Mouse (Mus musculus): ENCODE measurements around the gene Rab11fip3. TPM values are rescaled to one million over a fixed set of nuclear protein-coding genes. Genes with fewer than 3 reads are reported as not detected.

Gene Rab11fip3
- polyA plus RNA-seq, 1 experiment, result 454 TPM

DNA sequence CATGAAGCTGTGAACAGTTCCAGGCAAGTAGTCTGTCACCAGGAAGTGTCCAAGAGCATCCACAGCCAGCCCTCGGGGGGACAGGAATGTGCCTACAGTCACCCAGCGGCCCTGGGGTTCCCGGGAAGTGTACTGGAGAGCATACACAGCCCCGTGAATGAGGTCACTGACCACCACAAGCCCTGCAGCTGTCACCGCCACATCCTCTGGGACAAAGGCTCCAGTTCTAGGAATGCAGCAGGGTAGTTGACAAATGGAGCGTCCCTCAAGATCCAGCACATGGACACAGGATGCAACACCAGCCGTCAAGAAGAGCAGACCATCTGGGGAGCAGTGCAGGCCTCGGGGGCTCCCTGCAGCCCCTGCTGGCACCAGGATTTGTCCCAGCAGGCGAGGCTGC, 125.6 kb downstream of the Rab11fip3 start:
- Histone ChIP-seq H3K27ac (ENCODE audit: insufficient read depth, low read depth, low read length) (no peak overlapping the region), H3K4me1 (ENCODE audit: control insufficient read depth, insufficient read depth, low read length) (peaks cover 12% of the 10 kb centered on the region; the same call in 1 of the 2 replicates), H3K36me3 (ENCODE audit: control insufficient read depth, insufficient read depth, low read length) (no peaks in the 10 kb centered on the region), H3K4me3 (ENCODE audit: insufficient read depth, low read depth, low read length) (no peak overlapping the region), H3K27me3 (replicated peaks; ENCODE audit: control insufficient read depth, insufficient read depth, low read length) (no peaks in the 10 kb centered on the region)
- no peak for DNase-seq
- 81% methylated on average over 9 of the region's 9 CpGs for WGBS
- TF ChIP-seq POLR2A (IDR thresholded peaks at IDR 0.05; ENCODE audit: low read depth, low read length) (no peak), CTCF (conservative IDR thresholded peaks at IDR 0.05; ENCODE audit: insufficient read depth, insufficient read length, low read depth, low read length) (no peak)

DNA sequence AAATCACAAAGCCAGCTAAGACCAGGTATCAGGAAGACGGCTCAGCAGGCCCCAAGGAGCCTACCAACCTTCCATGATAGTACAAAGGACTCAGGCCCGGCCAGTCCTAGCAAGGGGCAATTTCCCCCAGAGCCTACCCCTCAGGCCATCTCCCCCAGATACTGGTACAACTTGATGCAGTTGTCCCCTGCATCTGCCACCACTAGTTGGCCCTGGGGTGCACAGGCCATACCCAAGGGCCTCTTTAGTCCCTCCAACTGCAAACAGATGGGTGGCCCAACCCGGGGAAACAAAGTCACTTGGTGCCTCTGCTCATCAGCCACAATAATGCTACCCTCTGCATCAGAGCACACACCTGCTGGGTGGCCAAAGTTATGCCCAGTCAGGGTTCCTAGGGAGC, 126.1 kb downstream of the Rab11fip3 start:
- WGBS, result 88% methylated on average over 3 of the region's 3 CpGs
- no peaks in the 10 kb centered on the region for H3K27me3 ChIP-seq (replicated peaks; ENCODE audit: control insufficient read depth, insufficient read depth, low read length)
- peaks cover 12% of the 10 kb centered on the region; the same call in 1 of the 2 replicates for H3K4me1 ChIP-seq (ENCODE audit: control insufficient read depth, insufficient read depth, low read length)
- TF ChIP-seq POLR2A (IDR thresholded peaks at IDR 0.05; ENCODE audit: low read depth, low read length) (no peak), CTCF (conservative IDR thresholded peaks at IDR 0.05; ENCODE audit: insufficient read depth, insufficient read length, low read depth, low read length) (no peak)
- DNase-seq, result no peak
- no peak overlapping the region for H3K27ac ChIP-seq (ENCODE audit: insufficient read depth, low read depth, low read length)
- no peak overlapping the region for H3K4me3 ChIP-seq (ENCODE audit: insufficient read depth, low read depth, low read length)
- no peaks in the 10 kb centered on the region for H3K36me3 ChIP-seq (ENCODE audit: control insufficient read depth, insufficient read depth, low read length)

DNA sequence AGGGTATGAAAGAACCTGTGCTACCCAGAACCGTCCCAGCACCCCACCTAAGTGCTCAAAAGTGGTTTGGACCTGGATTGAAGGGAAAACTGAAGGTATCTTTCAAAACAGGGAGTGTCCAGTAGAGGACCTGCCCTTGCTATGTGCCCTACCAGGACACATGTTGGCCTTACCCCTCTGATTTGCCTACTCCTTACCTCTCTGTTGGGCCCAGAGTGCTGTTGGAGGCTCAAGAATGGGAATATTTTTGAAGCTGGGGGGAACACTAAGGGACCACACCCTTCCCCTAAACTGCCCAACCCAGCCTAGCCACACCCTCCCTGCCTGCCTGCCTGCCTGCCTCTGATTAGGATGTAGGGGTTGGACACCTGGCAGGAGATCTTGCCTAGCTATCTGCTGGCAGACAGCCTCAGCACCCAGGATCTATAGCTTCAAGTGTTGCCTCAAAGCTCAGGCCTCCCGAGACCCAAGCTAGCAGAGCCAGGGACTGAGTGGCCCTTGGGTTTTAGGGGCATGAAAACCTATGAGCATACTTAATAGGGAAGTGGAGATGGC, 126.7 kb downstream of the Rab11fip3 start:
- DNase-seq, result no peak
- no peaks in the 10 kb centered on the region for H3K36me3 ChIP-seq (ENCODE audit: control insufficient read depth, insufficient read depth, low read length)
- H3K27ac ChIP-seq (ENCODE audit: insufficient read depth, low read depth, low read length), result peak overlapping the region; percentile 94; the same call in 1 of the 2 replicates
- no peak overlapping the region for H3K4me3 ChIP-seq (ENCODE audit: insufficient read depth, low read depth, low read length)
- peaks cover 12% of the 10 kb centered on the region; the same call in 1 of the 2 replicates for H3K4me1 ChIP-seq (ENCODE audit: control insufficient read depth, insufficient read depth, low read length)
- 80% methylated on average over 2 of the region's 2 CpGs for WGBS
- TF ChIP-seq CTCF (conservative IDR thresholded peaks at IDR 0.05; ENCODE audit: insufficient read depth, insufficient read length, low read depth, low read length) (no peak), POLR2A (IDR thresholded peaks at IDR 0.05; ENCODE audit: low read depth, low read length) (no peak)
- no peaks in the 10 kb centered on the region for H3K27me3 ChIP-seq (replicated peaks; ENCODE audit: control insufficient read depth, insufficient read depth, low read length)

DNA sequence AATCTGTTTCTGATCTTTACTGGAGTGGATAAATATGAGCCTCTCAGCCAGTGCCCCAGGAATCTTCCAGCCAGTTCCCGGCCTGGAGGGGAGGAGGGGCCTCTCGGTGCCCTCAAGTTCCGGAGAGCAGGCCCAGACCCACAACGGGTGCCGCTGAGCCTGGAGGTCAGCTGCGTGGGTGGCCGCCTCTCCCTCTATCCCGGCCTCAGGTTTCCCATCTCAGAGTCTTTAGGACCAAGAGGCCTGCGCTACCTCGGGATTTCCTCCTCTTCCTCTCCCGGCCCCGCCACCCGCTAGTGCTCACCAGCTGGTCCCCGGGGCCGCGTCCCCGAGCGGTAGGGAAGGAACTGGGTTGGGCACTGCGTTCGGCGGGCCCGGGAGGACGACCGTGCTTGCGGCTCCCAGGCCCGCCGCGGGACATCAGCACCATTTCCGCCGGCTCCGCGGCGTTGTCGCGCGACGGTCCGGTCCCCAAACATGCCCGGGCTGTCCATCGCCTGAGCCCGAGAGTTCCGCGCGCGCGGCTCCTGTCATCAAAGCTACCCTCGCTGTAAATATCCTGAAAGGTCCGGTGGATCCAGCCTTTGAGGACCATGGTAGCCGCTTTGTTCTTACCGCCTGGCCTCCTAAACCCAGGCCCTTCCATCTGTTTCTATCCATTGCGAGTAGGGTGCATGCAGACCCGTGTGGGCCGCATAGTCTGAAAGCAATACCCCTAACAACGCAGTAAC, 127.7 kb downstream of the Rab11fip3 start:
- DNase-seq, result peak; percentile 84

More for the DNA sequence above, 127.7 kb downstream of the Rab11fip3 start:
- no peaks in the 10 kb centered on the region for H3K27me3 ChIP-seq (replicated peaks; ENCODE audit: control insufficient read depth, insufficient read depth, low read length)
- peaks cover 12% of the 10 kb centered on the region; the same call in 1 of the 2 replicates for H3K4me1 ChIP-seq (ENCODE audit: control insufficient read depth, insufficient read depth, low read length)
- peak overlapping the region; percentile 94 for H3K27ac ChIP-seq (ENCODE audit: insufficient read depth, low read depth, low read length)
- no peaks in the 10 kb centered on the region for H3K36me3 ChIP-seq (ENCODE audit: control insufficient read depth, insufficient read depth, low read length)
- no peak for TF ChIP-seq CTCF (conservative IDR thresholded peaks at IDR 0.05; ENCODE audit: insufficient read depth, insufficient read length, low read depth, low read length)
- TF ChIP-seq POLR2A (IDR thresholded peaks at IDR 0.05; ENCODE audit: low read depth, low read length), result peak; percentile 20
- WGBS, result 2% methylated on average over 54 of the region's 54 CpGs
- peak overlapping the region; percentile 91 for H3K4me3 ChIP-seq (ENCODE audit: insufficient read depth, low read depth, low read length)

Other genes starting within 250 kb of the Rab11fip3 start
- gene Wdr24, start 245.9 kb downstream of the Rab11fip3 start, polyA plus RNA-seq (2012; rRNA removed), result 34.9 and 42.1 TPM in 2 replicates
- 132 and 139 TPM in 2 replicates for gene Jmjd8, start 240.7 kb downstream of the Rab11fip3 start, polyA plus RNA-seq (2012; rRNA removed)
- gene Stub1, start 236.2 kb downstream of the Rab11fip3 start, polyA plus RNA-seq (2012; rRNA removed), result 140 and 144 TPM in 2 replicates
- gene Rhbdl1, start 232.3 kb downstream of the Rab11fip3 start, polyA plus RNA-seq (2012; rRNA removed), result 9.2 and 13.9 TPM in 2 replicates
- 26.3 and 50.3 TPM in 2 replicates for gene Gm20683, start 227.8 kb downstream of the Rab11fip3 start, polyA plus RNA-seq (2012; rRNA removed)
- gene Rhot2, start 224.7 kb downstream of the Rab11fip3 start, polyA plus RNA-seq (2012; rRNA removed), result 133 and 147 TPM in 2 replicates
- 23.8 and 25.5 TPM in 2 replicates for gene Wdr90, start 208.1 kb downstream of the Rab11fip3 start, polyA plus RNA-seq (2012; rRNA removed)
- 258 and 286 TPM in 2 replicates for gene Mcrip2, start 200.8 kb downstream of the Rab11fip3 start, polyA plus RNA-seq (2012; rRNA removed)
- 509 and 656 TPM in 2 replicates for gene Mettl26, start 194.5 kb downstream of the Rab11fip3 start, polyA plus RNA-seq (2012; rRNA removed)
- gene Wfikkn1, start 188.7 kb downstream of the Rab11fip3 start, polyA plus RNA-seq (2012; rRNA removed), result 0.31 and 0.42 TPM in 2 replicates
- gene Rab40c, start 149.8 kb downstream of the Rab11fip3 start, polyA plus RNA-seq (2012; rRNA removed), result 31.3 and 34.8 TPM in 2 replicates
- gene Pigq, start 124.6 kb downstream of the Rab11fip3 start, polyA plus RNA-seq (2012; rRNA removed), result 236 and 270 TPM in 2 replicates
- 16.0 and 21.0 TPM in 2 replicates for gene Nhlrc4, start 124.6 kb downstream of the Rab11fip3 start, polyA plus RNA-seq (2012; rRNA removed)
- 7.2 and 8.3 TPM in 2 replicates for gene A930017K11Rik, start 117.0 kb downstream of the Rab11fip3 start, polyA plus RNA-seq (2012; rRNA removed)
- gene Capn15, start 83.8 kb downstream of the Rab11fip3 start, polyA plus RNA-seq (2012; rRNA removed), result 24.0 and 31.6 TPM in 2 replicates
- gene Decr2, start 20.8 kb upstream of the Rab11fip3 start, polyA plus RNA-seq (2012; rRNA removed), result 63.0 and 74.9 TPM in 2 replicates
- gene Nme4, start 26.0 kb upstream of the Rab11fip3 start, polyA plus RNA-seq (2012; rRNA removed), result 36.2 and 45.6 TPM in 2 replicates
- 431 and 538 TPM in 2 replicates for gene Tmem8, start 43.7 kb upstream of the Rab11fip3 start, polyA plus RNA-seq (2012; rRNA removed)
- gene Mrpl28, start 53.9 kb upstream of the Rab11fip3 start, polyA plus RNA-seq (2012; rRNA removed), result 130 and 137 TPM in 2 replicates
- gene Axin1, start 69.1 kb upstream of the Rab11fip3 start, polyA plus RNA-seq (2012; rRNA removed), result 16.3 and 18.5 TPM in 2 replicates
- 0.20 and 0.37 TPM in 2 replicates for gene Pdia2, start 129.5 kb upstream of the Rab11fip3 start, polyA plus RNA-seq (2012; rRNA removed)
- gene Rgs11, start 133.4 kb upstream of the Rab11fip3 start, polyA plus RNA-seq (2012; rRNA removed), result 25.0 and 32.0 TPM in 2 replicates
- 3.4 and 4.4 TPM in 2 replicates for gene Arhgdig, start 138.2 kb upstream of the Rab11fip3 start, polyA plus RNA-seq (2012; rRNA removed)
- 112 and 124 TPM in 2 replicates for gene Fam234a, start 174.7 kb upstream of the Rab11fip3 start, polyA plus RNA-seq (2012; rRNA removed)
- gene Luc7l, start 183.3 kb upstream of the Rab11fip3 start, polyA plus RNA-seq (2012; rRNA removed), result 16.0 and 17.5 TPM in 2 replicates